Mouse (Mus musculus) CH12.LX (cell line): Measurements from ENCODE around the gene Gpr15. TPM values are rescaled to one million over a fixed set of nuclear protein-coding genes. Genes with fewer than 3 reads are reported as not detected.

Source experiments
- DNase-seq: peaks from one replicate; pipeline ENCODE4 v3.0.0-alpha.2; 2013; ENCODE audit errors: extremely low read depth
- H3K27ac ChIP-seq: 2 replicates; pipeline ENCODE4 v1.5.1; 2012; ENCODE audit warnings: low read depth, mild to moderate bottlenecking, control low read depth, moderate library complexity; ENCODE audit not compliant: insufficient read depth
- H3K27me3 ChIP-seq: replicated peaks from 2 replicates; pipeline ENCODE3; 2012; ENCODE audit warnings: inconsistent platforms
- H3K36me3 ChIP-seq, 2 experiments: replicated peaks in 1 of 2; 2 replicates each; pipeline versions ENCODE3 to v1.6.1; 2012; ENCODE audit warnings: inconsistent platforms in 1 of 2, low read length in 1 of 2, mild to moderate bottlenecking in 1 of 2, mixed read lengths in 1 of 2, moderate library complexity in 1 of 2; ENCODE audit not compliant: control insufficient read depth in 1 of 2, insufficient read depth in 1 of 2
- H3K4me1 ChIP-seq, 2 experiments: 2 replicates each; pipeline ENCODE4 v1.6.1; 2012; ENCODE audit warnings: inconsistent platforms in 1 of 2, moderate library complexity in 1 of 2; ENCODE audit not compliant: insufficient read depth in 2 of 2, control insufficient read depth in 1 of 2
- H3K4me2 ChIP-seq: 2 replicates; pipeline ENCODE4 v1.6.1; 2012; ENCODE audit warnings: low read depth, mild to moderate bottlenecking, control low read depth; ENCODE audit not compliant: poor library complexity, insufficient read depth, severe bottlenecking
- H3K4me3 ChIP-seq, 3 experiments: fragments of 150-350 bp in 1 of 3; sonication (generic) in 1 of 3; replicated peaks in 1 of 3; 2 replicates each; pipeline versions ENCODE3 to v1.5.1; 2011 to 2012; ENCODE audit warnings: low read depth in 2 of 3, low read length in 2 of 3, mild to moderate bottlenecking in 2 of 3, moderate library complexity in 2 of 3, control low read depth in 1 of 3, improper control_type of control experiment in 1 of 3, inconsistent platforms in 1 of 3, mixed read lengths in 1 of 3; ENCODE audit not compliant: poor library complexity in 1 of 3
- H3K79me2 ChIP-seq: replicated peaks from 2 replicates; pipeline ENCODE4 v1.6.1; 2012; ENCODE audit warnings: mild to moderate bottlenecking, moderate library complexity; ENCODE audit not compliant: control insufficient read depth, poor library complexity, insufficient read depth, severe bottlenecking; ENCODE audit errors: extremely low read depth
- H3K9ac ChIP-seq: 2 replicates; pipeline ENCODE4 v1.6.1; 2012; ENCODE audit warnings: low read depth, mild to moderate bottlenecking, control low read depth, moderate library complexity; ENCODE audit not compliant: insufficient read depth
- H3K9me3 ChIP-seq: replicated peaks from 2 replicates; pipeline ENCODE3; 2012; ENCODE audit warnings: low read length, inconsistent platforms, mixed read lengths
- CHD1 ChIP-seq: IDR thresholded peaks from 2 replicates; pipeline ENCODE4 v1.6.1; 2012; ENCODE audit warnings: low read depth, low read length, improper control_type of control experiment, inconsistent platforms
- CHD2 ChIP-seq: IDR thresholded peaks from 2 replicates; pipeline ENCODE4 v1.6.1; 2011; ENCODE audit warnings: low read length, improper control_type of control experiment
- EP300 ChIP-seq: IDR thresholded peaks from 2 replicates; pipeline ENCODE4 v1.6.1; 2011; ENCODE audit warnings: low read length, improper control_type of control experiment
- GABPA ChIP-seq: IDR thresholded peaks from 2 replicates; pipeline ENCODE4 v1.6.1; 2012; ENCODE audit warnings: low read depth, low read length, improper control_type of control experiment, inconsistent platforms; ENCODE audit not compliant: insufficient replicate concordance
- IRF4 ChIP-seq: IDR thresholded peaks from 2 replicates; pipeline ENCODE4 v1.6.1; 2014; ENCODE audit warnings: low read depth, mild to moderate bottlenecking, inconsistent platforms, low read length, improper control_type of control experiment
- JUND ChIP-seq: conservative IDR thresholded peaks from 2 replicates; pipeline ENCODE4 v1.6.1; 2011; ENCODE audit warnings: low read depth, low read length, improper control_type of control experiment
- KAT2A ChIP-seq: IDR thresholded peaks from 2 replicates; pipeline ENCODE4 v1.6.1; 2012; ENCODE audit warnings: low read length, improper control_type of control experiment, inconsistent platforms; ENCODE audit not compliant: insufficient replicate concordance
- MAX ChIP-seq: IDR thresholded peaks from 2 replicates; pipeline ENCODE4 v1.6.1; 2011; ENCODE audit warnings: low read length, improper control_type of control experiment
- MAZ ChIP-seq: IDR thresholded peaks from 2 replicates; pipeline ENCODE4 v1.6.1; 2012; ENCODE audit warnings: low read depth, mild to moderate bottlenecking, inconsistent platforms, low read length, improper control_type of control experiment, moderate library complexity
- MEF2A ChIP-seq: IDR thresholded peaks from 2 replicates; pipeline ENCODE4 v1.6.1; 2014; ENCODE audit warnings: low read depth, mild to moderate bottlenecking, inconsistent platforms, low read length, improper control_type of control experiment, borderline replicate concordance
- MXI1 ChIP-seq: IDR thresholded peaks from 2 replicates; pipeline ENCODE4 v1.6.1; 2011; ENCODE audit warnings: mild to moderate bottlenecking, low read depth, low read length, improper control_type of control experiment
- NELFE ChIP-seq: IDR thresholded peaks from 2 replicates; pipeline ENCODE4 v1.6.1; 2011; ENCODE audit warnings: low read depth, low read length, improper control_type of control experiment
- POLR2A ChIP-seq: IDR thresholded peaks from 2 replicates; pipeline ENCODE4 v1.6.1; 2011; ENCODE audit warnings: low read depth, mild to moderate bottlenecking, improper control_type of control experiment, low read length
- POLR2AphosphoS2 ChIP-seq: IDR thresholded peaks from 2 replicates; pipeline ENCODE4 v1.6.1; 2011; ENCODE audit warnings: low read depth, low read length, improper control_type of control experiment
- RAD21 ChIP-seq: IDR thresholded peaks from 2 replicates; pipeline ENCODE4 v1.6.1; 2011; ENCODE audit warnings: low read depth, mild to moderate bottlenecking, low read length, improper control_type of control experiment, moderate library complexity
- RCOR1 ChIP-seq: conservative IDR thresholded peaks from 2 replicates; pipeline ENCODE4 v1.6.1; 2012; ENCODE audit warnings: low read depth, mild to moderate bottlenecking, inconsistent platforms, low read length, improper control_type of control experiment
- SIN3A ChIP-seq: IDR thresholded peaks from 2 replicates; pipeline ENCODE4 v1.6.1; 2012; ENCODE audit warnings: low read length, improper control_type of control experiment, inconsistent platforms
- SMC3 ChIP-seq: IDR thresholded peaks from 2 replicates; pipeline ENCODE4 v1.6.1; 2011; ENCODE audit warnings: low read depth, low read length, improper control_type of control experiment
- TBP ChIP-seq: conservative IDR thresholded peaks from 2 replicates; pipeline ENCODE4 v1.6.1; 2011; ENCODE audit warnings: low read depth, low read length, improper control_type of control experiment
- USF2 ChIP-seq: conservative IDR thresholded peaks from 2 replicates; pipeline ENCODE4 v1.6.1; 2011; ENCODE audit warnings: low read depth, low read length, improper control_type of control experiment
- ZC3H11A ChIP-seq: IDR thresholded peaks from 2 replicates; pipeline ENCODE4 v1.6.1; 2012; ENCODE audit warnings: low read depth, mild to moderate bottlenecking, inconsistent platforms, low read length, improper control_type of control experiment
- ZMIZ1 ChIP-seq: IDR thresholded peaks from 2 replicates; pipeline ENCODE4 v1.6.1; 2012; ENCODE audit warnings: low read depth, mild to moderate bottlenecking, inconsistent platforms, low read length, improper control_type of control experiment
- ZNF384 ChIP-seq: IDR thresholded peaks from 2 replicates; pipeline ENCODE4 v1.6.1; 2012; ENCODE audit warnings: low read depth, low read length, improper control_type of control experiment, inconsistent platforms
- dilution Hi-C: fragments of 300-500 bp; cut with MboI; formaldehyde crosslinking; loops from 2 replicates; pipeline ENCODE4 v1.14.3; 2020; ENCODE audit warnings: low sequenced_read_pairs; ENCODE audit not compliant: extremely low pct_unique_long_range_greater_than_20kb, extremely low pct_ligation_motif_present
- in situ Hi-C: fragments of 300-500 bp; cut with MboI; formaldehyde crosslinking; loops from 3 replicates; pipeline ENCODE4 v1.14.3; 2019; ENCODE audit warnings: low sequenced_read_pairs, low pct_ligation_motif_present, low pct_unique_long_range_greater_than_20kb, mixed read lengths
- polyA plus RNA-seq: library from polyadenylated mRNA; unstranded; fragments of >175 nt; gene quantifications from 2 replicates; pipeline ENCODE4 v1.2.1, GENCODE M21; 2012; ENCODE audit warnings: low read depth; ENCODE audit not compliant: insufficient read length
- total RNA-seq, 2 experiments: library from RNA; depleted of rRNA; stranded (reverse); fragments of 300-350 nt in 1 of 2; fragments of >200 nt in 1 of 2; gene quantifications; 2 replicates each; pipeline ENCODE4 v1.2.3; 2012 to 2014

Gpr15 gene
- total and polyA plus RNA-seq, 3 experiments, result 3.9 to 13.8 (median 8.3) TPM

DNA sequence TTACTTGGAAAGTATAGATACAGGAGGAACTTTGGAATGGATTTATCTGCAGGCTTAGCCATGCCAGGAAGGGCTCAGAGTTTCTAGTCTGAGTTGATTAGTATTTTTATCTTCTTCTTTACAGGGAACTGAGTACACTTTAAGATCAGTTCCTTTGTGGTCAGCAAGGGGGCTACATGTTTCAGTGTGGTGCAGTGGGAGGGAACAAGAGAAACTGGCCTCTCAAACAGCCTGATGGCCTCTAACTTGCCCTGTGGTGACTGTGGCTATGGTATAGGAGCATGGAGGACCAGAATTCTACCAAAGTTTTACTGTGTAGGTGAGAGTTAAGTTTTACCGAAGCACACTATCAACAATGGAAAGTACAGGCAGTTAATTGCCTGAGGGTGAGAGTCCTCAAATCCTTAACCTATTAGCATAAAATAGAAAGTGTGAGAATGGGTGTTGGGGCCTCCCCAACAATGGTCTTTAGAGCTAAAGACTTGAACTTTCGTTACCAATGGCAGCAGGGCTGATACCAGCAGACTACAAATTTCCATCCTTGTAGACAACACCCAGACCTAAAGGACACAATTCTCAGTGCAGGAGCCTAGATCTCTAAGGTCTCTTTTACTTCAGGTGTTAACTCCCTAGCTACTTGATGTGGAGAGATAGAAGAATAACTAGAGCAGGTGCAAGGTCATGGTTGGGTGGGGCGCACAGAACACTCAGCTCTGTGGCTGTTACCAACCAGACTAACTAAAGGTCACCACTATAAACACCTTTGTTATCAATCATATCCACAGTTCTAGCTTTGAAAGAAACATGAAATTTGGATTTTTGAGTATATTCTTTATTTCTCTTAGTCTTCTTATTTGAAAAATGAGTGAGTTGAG lies 10.0 kb downstream of the Gpr15 start (continued):
- no peak for TF ChIP-seq ZNF384
- peak; percentile 69 for TF ChIP-seq EP300
- TF ChIP-seq TBP, result no peak
- 0 out of 2 replicates have a peak, but pooled peaks have one; percentile 23 for TF ChIP-seq NELFE
- peak; percentile 7; the same call in 1 of the 2 replicates for TF ChIP-seq SMC3
- peak; percentile 67; the same call in 1 of the 2 replicates for TF ChIP-seq MEF2A
- TF ChIP-seq JUND, result peak; percentile 37; the same call in 1 of the 2 replicates
- TF ChIP-seq IRF4, result peak; percentile 62; the same call in 1 of the 2 replicates
- TF ChIP-seq RAD21, result peak; percentile 1
- TF ChIP-seq POLR2A, result no peak
- peak; percentile 89 for TF ChIP-seq MAZ

DNA sequence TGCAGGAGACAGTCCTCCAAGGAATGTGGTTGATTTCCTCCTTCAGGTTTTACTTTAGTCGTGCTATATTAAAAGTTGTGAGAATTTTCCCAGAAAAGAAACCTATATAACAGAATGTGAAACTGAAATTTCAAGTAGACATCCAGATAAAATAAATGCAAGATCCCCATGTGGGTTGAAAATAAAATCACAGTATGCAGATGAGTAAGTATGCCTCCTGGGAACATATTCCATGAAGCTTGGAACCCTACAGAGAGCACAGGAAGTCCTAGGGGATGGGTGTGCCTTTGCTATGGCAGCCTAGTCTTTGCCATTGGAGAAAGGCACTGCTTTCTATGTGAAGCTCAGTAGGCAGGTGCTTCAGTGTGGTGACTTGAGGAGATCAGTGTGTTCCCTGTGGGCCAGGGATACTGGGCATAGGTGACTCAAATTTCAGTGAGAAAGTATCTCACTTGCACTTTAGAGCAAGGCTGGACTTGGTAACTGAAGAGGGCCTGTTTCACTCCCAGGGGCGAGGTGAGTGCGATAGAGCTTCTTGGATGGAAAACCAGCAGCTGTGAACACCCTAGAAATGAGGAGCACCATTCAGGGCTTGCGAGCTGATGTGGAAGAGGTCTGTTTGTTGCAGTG lies 11.5 kb downstream of the Gpr15 start:
- no peaks in the 10 kb centered on the region for H3K9me3 ChIP-seq
- in situ Hi-C loops, result loop anchor here (10.0 kb wide), 2 partner anchors 193 to 807 kb away; no protein-coding TSS in a partner anchor
- dilution Hi-C loops, result no loop called here
- H3K79me2 ChIP-seq, result peaks cover 2% of the 10 kb centered on the region; the same call in 1 of the 2 replicates
- H3K4me1 ChIP-seq, result peaks cover 25 to 77% of the 10 kb centered on the region in 2 experiments
- H3K4me3 ChIP-seq, result no peak overlapping the region
- H3K27ac ChIP-seq, result peak overlapping the region; percentile 18; the same call in 1 of the 2 replicates
- H3K9ac ChIP-seq, result no peak overlapping the region
- H3K27me3 ChIP-seq, result peaks cover 1% of the 10 kb centered on the region
- TF ChIP-seq GABPA (no peak), SIN3A (no peak), MAX (no peak), MXI1 (no peak), MAZ (no peak), ZC3H11A (no peak), RCOR1 (no peak), SMC3 (no peak), KAT2A (no peak), POLR2AphosphoS2 (no peak), TBP (no peak), CHD2 (no peak), ZMIZ1 (no peak), USF2 (no peak), IRF4 (no peak), RAD21 (no peak), CHD1 (no peak)
- DNase-seq, result no peak
- H3K4me2 ChIP-seq, result no peak overlapping the region
- no peaks in the 10 kb centered on the region for H3K36me3 ChIP-seq
